Mouse (Mus musculus) heart, embryonic 10.5 days (tissue): ENCODE data around the gene Ccdc51. TPM values are rescaled to one million over a fixed set of nuclear protein-coding genes. Genes with fewer than 3 reads are reported as not detected.
"Not testable (repeated sequence)": the region's sequence is repeated elsewhere in the genome, so short reads cannot be mapped to it uniquely, and the experiment has no call there.

ENCODE experiments used
- DNase-seq: peaks from one replicate; pipeline ENCODE4 v3.0.0-alpha.2; 2017; ENCODE audit warnings: low spot score
- H3K27ac ChIP-seq: fragments of 300-500 bp; sonication (generic); 2 replicates; pipeline ENCODE4 v1.5.1; 2016; ENCODE audit warnings: mild to moderate bottlenecking
- H3K27me3 ChIP-seq: fragments of 300-500 bp; sonication (generic); 2 replicates; pipeline ENCODE4 v1.6.1; 2016; ENCODE audit warnings: mild to moderate bottlenecking; ENCODE audit not compliant: poor library complexity, insufficient read depth, severe bottlenecking
- H3K36me3 ChIP-seq: fragments of 300-500 bp; sonication (generic); 2 replicates; pipeline ENCODE4 v1.6.1; 2016; ENCODE audit warnings: mild to moderate bottlenecking, moderate library complexity
- H3K4me1 ChIP-seq: fragments of 300-500 bp; sonication (generic); 2 replicates; pipeline ENCODE4 v1.6.1; 2016; ENCODE audit warnings: mild to moderate bottlenecking
- H3K4me3 ChIP-seq: fragments of 300-500 bp; sonication (generic); 2 replicates; pipeline ENCODE4 v1.5.1; 2016; ENCODE audit warnings: mild to moderate bottlenecking, moderate library complexity
- H3K9me3 ChIP-seq: fragments of 300-500 bp; sonication (generic); 2 replicates; pipeline ENCODE4 v1.6.1; 2016; ENCODE audit warnings: mild to moderate bottlenecking, moderate library complexity
- WGBS: fragments of 180-500 bp; shearing (Covaris S2); methylation state at CpG from one replicate; pipeline ENCODE4 v1.1.7; 2016; 5-methylcytosine and 5-hydroxymethylcytosine counted together
- polyA plus RNA-seq: library from polyadenylated mRNA; unstranded; fragments of >200 nt; fragmentation: Nextera tagmentation; extraction: Ambion mirVana; gene quantifications from 2 replicates; pipeline ENCODE4 v1.2.1, GENCODE M21; 2016

The Ccdc51 gene
- polyA plus RNA-seq, 1 experiment from 2014 or later = 19.7 TPM

GRCm38 (mm10) chr9:109122553-109123085 lies 40.3 kb downstream of the Ccdc51 start:
- Histone ChIP-seq H3K9me3 (no peaks in the 10 kb centered on the region), H3K27ac (no peak overlapping the region), H3K27me3 (no peaks in the 10 kb centered on the region), H3K36me3 (peaks cover 20% of the 10 kb centered on the region), H3K4me3 (no peak overlapping the region), H3K4me1 (peaks cover 9% of the 10 kb centered on the region; the same call in 1 of the 2 replicates)
- DNase-seq = no peak
- 49% methylated on average over 2 of the region's 2 CpGs for WGBS

GRCm38 (mm10) chr9:109123266-109123665 lies 41.0 kb downstream of the Ccdc51 start:
- no peak overlapping the region for H3K27ac ChIP-seq
- peaks cover 9% of the 10 kb centered on the region; the same call in 1 of the 2 replicates for H3K4me1 ChIP-seq
- peaks cover 13% of the 10 kb centered on the region for H3K36me3 ChIP-seq
- no peak overlapping the region for H3K4me3 ChIP-seq
- 49% methylated on average over 6 of the region's 6 CpGs for WGBS
- H3K9me3 ChIP-seq = no peaks in the 10 kb centered on the region
- DNase-seq = no peak
- H3K27me3 ChIP-seq = no peaks in the 10 kb centered on the region

GRCm38 (mm10) chr9:109124164-109124563 lies 41.9 kb downstream of the Ccdc51 start:
- 84% methylated on average over 3 of the region's 3 CpGs for WGBS
- Histone ChIP-seq H3K36me3 (peaks cover 4% of the 10 kb centered on the region), H3K27me3 (no peaks in the 10 kb centered on the region), H3K4me1 (peaks cover 9% of the 10 kb centered on the region; the same call in 1 of the 2 replicates), H3K27ac (no peak overlapping the region), H3K9me3 (no peaks in the 10 kb centered on the region), H3K4me3 (no peak overlapping the region)
- no peak for DNase-seq

- no peak overlapping the region for H3K4me3 ChIP-seq
- 79% methylated on average over 2 of the region's 2 CpGs for WGBS
- no peak for DNase-seq
- H3K27ac ChIP-seq = no peak overlapping the region
- no peaks in the 10 kb centered on the region for H3K27me3 ChIP-seq
- H3K36me3 ChIP-seq = no peaks in the 10 kb centered on the region
- peaks cover 9% of the 10 kb centered on the region; the same call in 1 of the 2 replicates for H3K4me1 ChIP-seq
- no peaks in the 10 kb centered on the region for H3K9me3 ChIP-seq
Observed at GRCm38 (mm10) chr9:109125043-109125442, 42.8 kb downstream of the Ccdc51 start.

GRCm38 (mm10) chr9:109125481-109125880 lies 43.2 kb downstream of the Ccdc51 start:
- DNase-seq = no peak
- 69% methylated on average over 3 of the region's 3 CpGs for WGBS
- Histone ChIP-seq H3K4me3 (no peak overlapping the region), H3K4me1 (peaks cover 9% of the 10 kb centered on the region; the same call in 1 of the 2 replicates), H3K36me3 (no peaks in the 10 kb centered on the region), H3K27ac (no peak overlapping the region), H3K27me3 (no peaks in the 10 kb centered on the region), H3K9me3 (no peaks in the 10 kb centered on the region)

GRCm38 (mm10) chr9:109127076-109127475 lies 44.8 kb downstream of the Ccdc51 start:
- peaks cover 9% of the 10 kb centered on the region; the same call in 1 of the 2 replicates for H3K4me1 ChIP-seq
- 86% methylated on average over 4 of the region's 4 CpGs for WGBS
- DNase-seq = no peak

DNA sequence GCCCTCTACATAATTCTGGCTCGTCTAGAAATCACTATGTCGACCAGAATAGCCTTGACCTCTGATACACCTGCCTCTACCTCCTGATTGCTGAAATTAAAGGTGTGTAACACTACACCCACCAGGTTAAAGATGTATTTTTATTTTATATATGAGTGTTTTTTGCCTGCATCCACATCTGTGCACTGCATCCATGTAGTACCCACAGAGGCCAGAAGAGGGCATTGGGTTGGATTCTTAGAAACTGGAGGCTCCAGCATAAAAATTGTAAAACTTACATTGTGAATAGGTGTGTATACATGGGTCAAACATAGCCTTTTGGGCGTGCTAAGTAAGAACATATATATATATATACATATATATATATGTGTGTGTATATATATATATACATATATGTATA lies 45.9 kb downstream of the Ccdc51 start:
- Histone ChIP-seq H3K9me3 (no peaks in the 10 kb centered on the region), H3K36me3 (no peaks in the 10 kb centered on the region), H3K4me3 (no peak overlapping the region), H3K27ac (no peak overlapping the region), H3K27me3 (no peaks in the 10 kb centered on the region), H3K4me1 (peaks cover 4% of the 10 kb centered on the region; the same call in 1 of the 2 replicates)
- no peak for DNase-seq
- WGBS = 55% methylated on average over 3 of the region's 3 CpGs

More at GRCm38 (mm10) chr9:109127076-109127475, 44.8 kb downstream of the Ccdc51 start:
- Histone ChIP-seq H3K27ac (no peak overlapping the region), H3K4me3 (no peak overlapping the region), H3K9me3 (no peaks in the 10 kb centered on the region), H3K36me3 (no peaks in the 10 kb centered on the region), H3K27me3 (no peaks in the 10 kb centered on the region)

DNA sequence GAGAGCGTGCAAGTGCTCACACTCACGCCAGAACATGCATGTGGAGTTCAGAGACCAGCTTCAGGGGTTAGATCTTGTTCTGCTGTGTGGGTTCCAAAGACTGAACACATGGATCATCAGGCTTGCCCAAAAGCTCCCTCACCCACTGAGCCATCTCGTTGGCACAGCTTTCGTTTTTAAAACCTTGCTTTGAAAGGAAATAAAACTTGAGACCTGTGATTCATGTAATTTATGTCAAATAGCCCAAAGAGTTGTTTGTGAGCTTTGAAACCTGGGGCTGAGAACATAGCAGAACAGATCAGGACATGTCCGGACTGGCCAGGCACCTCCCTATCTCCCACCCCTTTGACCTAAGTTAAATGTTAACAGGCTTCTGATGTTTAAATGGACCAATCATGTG lies 47.8 kb downstream of the Ccdc51 start:
- no peaks in the 10 kb centered on the region for H3K9me3 ChIP-seq
- H3K27ac ChIP-seq = no peak overlapping the region
- no peak overlapping the region for H3K4me3 ChIP-seq
- no peaks in the 10 kb centered on the region for H3K36me3 ChIP-seq
- no peak for DNase-seq
- H3K27me3 ChIP-seq = no peaks in the 10 kb centered on the region
- 89% methylated on average over 5 of the region's 5 CpGs for WGBS
- no peaks in the 10 kb centered on the region for H3K4me1 ChIP-seq

DNA sequence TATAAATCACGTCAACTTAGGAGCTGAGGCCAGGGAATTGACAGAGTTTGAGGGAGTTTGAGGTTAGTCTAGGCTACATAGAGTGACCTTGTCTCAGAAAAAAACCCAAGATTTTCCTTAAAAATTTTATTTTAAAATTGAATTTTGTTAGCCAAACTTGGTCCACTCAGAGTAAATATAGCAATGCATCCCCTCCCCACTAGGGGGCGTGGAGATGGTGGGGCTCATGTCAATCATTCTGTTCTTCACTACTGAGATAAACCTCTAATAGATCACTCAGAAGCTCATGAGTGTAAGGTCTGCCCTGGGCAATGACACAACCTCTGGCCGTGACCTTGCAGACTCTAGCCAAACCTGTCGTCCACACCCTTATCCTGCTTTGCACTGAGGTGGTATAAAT lies 58.1 kb downstream of the Ccdc51 start:
- DNase-seq, H3K4me1 ChIP-seq: not testable (repeated sequence)
- 70% methylated on average over 4 of the region's 4 CpGs for WGBS

More for the DNA sequence above, 58.1 kb downstream of the Ccdc51 start:
- not testable (repeated sequence) for H3K27me3 ChIP-seq, H3K27ac ChIP-seq, H3K4me3 ChIP-seq, H3K36me3 ChIP-seq, H3K9me3 ChIP-seq

Other genes with a start within 250 kb of the Ccdc51 start
- 5.4 and 9.3 TPM in 2 replicates for gene Slc26a6, start 229.2 kb upstream of the Ccdc51 start, polyA plus RNA-seq
- not detected in 2 replicates for gene Tmem89, start 167.9 kb upstream of the Ccdc51 start, polyA plus RNA-seq
- 692 and 883 TPM in 2 replicates for gene Uqcrc1, start 145.9 kb upstream of the Ccdc51 start, polyA plus RNA-seq
- gene Col7a1, start 128.9 kb upstream of the Ccdc51 start, polyA plus RNA-seq = 1.0 and 1.8 TPM in 2 replicates
- gene Ucn2, start 96.5 kb upstream of the Ccdc51 start, polyA plus RNA-seq = not detected in 2 replicates
- gene Pfkfb4, start 90.7 kb upstream of the Ccdc51 start, polyA plus RNA-seq = 6.9 and 9.4 TPM in 2 replicates
- gene Shisa5, start 43.9 kb upstream of the Ccdc51 start, polyA plus RNA-seq = 58.2 and 68.5 TPM in 2 replicates
- 8.2 and 8.9 TPM in 2 replicates for gene Trex1, start 22.8 kb upstream of the Ccdc51 start, polyA plus RNA-seq
- gene Atrip, start 8.4 kb upstream of the Ccdc51 start, polyA plus RNA-seq = 20.6 and 26.8 TPM in 2 replicates
- 734 and 774 TPM in 2 replicates for gene Tma7, start 94 bp downstream of the Ccdc51 start, polyA plus RNA-seq
- gene Plxnb1, start 12.9 kb downstream of the Ccdc51 start, polyA plus RNA-seq = 11.5 and 14.2 TPM in 2 replicates
- gene Fbxw21, start 79.5 kb downstream of the Ccdc51 start, polyA plus RNA-seq = not detected in 2 replicates
- gene Fbxw13, start 113.5 kb downstream of the Ccdc51 start, polyA plus RNA-seq = not detected in 2 replicates
- not detected in 2 replicates for gene Fbxw20, start 152.3 kb downstream of the Ccdc51 start, polyA plus RNA-seq
- not detected in 2 replicates for gene Fbxw14, start 205.2 kb downstream of the Ccdc51 start, polyA plus RNA-seq